Mouse (Mus musculus): ENCODE measurements around the gene Gzmk. TPM values are rescaled to one million over a fixed set of nuclear protein-coding genes. Genes with fewer than 3 reads are reported as not detected.

The Gzmk gene
- total and polyA plus RNA-seq, 3 experiments = not detected

DNA sequence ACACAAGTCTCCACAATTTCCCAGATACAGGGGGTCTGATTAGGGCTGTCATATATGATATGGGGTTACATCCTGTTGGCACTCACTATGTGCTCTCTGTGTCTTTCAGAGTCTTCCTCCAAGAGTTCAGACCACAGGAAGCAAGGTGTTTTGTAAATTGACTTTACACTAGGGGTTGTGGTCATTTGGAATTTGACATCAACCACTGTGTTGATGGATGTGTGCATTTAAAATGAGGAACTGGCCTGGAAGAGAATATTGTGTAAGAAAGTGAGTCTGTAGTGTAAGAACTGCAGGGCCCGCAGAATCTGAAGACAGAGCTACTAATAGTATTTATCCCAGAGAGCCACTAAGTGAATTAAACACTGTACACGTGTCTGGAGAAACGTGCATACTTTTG, 41.5 kb upstream of the Gzmk start:
- no peak overlapping the region for H3K9ac ChIP-seq (ENCODE audit: insufficient read depth, low read depth)
- no peaks in the 10 kb centered on the region for H3K27me3 ChIP-seq (replicated peaks)
- H3K4me1 ChIP-seq (ENCODE audit: control insufficient read depth in 1 of 2, insufficient read depth in 2 of 2) = peaks cover 0 to 10% of the 10 kb centered on the region in 2 experiments; a peak in 2 of 4 replicates
- TF ChIP-seq ELF1 (IDR thresholded peaks at IDR 0.05; ENCODE audit: low read depth, low read length) (no peak), MYC (IDR thresholded peaks at IDR 0.05; ENCODE audit: low read depth, low read length) (no peak), MAFK (IDR thresholded peaks at IDR 0.05; ENCODE audit: insufficient replicate concordance, low read length) (no peak), CTCF (conservative IDR thresholded peaks at IDR 0.05 in 1 of 2, IDR thresholded peaks at IDR 0.05 in 1 of 2; ENCODE audit: low read depth in 2 of 2, low read length in 2 of 2) (no peak)
- H3K36me3 ChIP-seq (replicated peaks in 1 of 2; ENCODE audit: control insufficient read depth in 1 of 2, insufficient read depth in 1 of 2, low read length in 1 of 2) = no peaks in the 10 kb centered on the region
- no peak overlapping the region for H3K4me3 ChIP-seq (replicated peaks in 1 of 3; ENCODE audit: low read depth in 2 of 3, low read length in 2 of 3, poor library complexity in 1 of 3)
- no peak overlapping the region for H3K4me2 ChIP-seq (ENCODE audit: insufficient read depth, low read depth, poor library complexity, severe bottlenecking)
- no peaks in the 10 kb centered on the region for H3K9me3 ChIP-seq (replicated peaks; ENCODE audit: low read length)
- H3K27ac ChIP-seq (ENCODE audit: insufficient read depth, low read depth) = no peak overlapping the region
- no peak for DNase-seq (ENCODE audit: extremely low read depth)
- dilution Hi-C loops (cut with MboI; ENCODE audit: extremely low pct_ligation_motif_present, extremely low pct_unique_long_range_greater_than_20kb, low sequenced_read_pairs) = no loop called here
- in situ Hi-C loops (cut with MboI; ENCODE audit: low pct_ligation_motif_present, low pct_unique_long_range_greater_than_20kb, low sequenced_read_pairs) = loop anchor here (10.0 kb wide), 1 partner anchor 222 kb away; the partner anchor contains the start of gene Gpx8
- H3K79me2 ChIP-seq (replicated peaks; ENCODE audit: control insufficient read depth, extremely low read depth, insufficient read depth, poor library complexity, severe bottlenecking) = no peaks in the 10 kb centered on the region

DNA sequence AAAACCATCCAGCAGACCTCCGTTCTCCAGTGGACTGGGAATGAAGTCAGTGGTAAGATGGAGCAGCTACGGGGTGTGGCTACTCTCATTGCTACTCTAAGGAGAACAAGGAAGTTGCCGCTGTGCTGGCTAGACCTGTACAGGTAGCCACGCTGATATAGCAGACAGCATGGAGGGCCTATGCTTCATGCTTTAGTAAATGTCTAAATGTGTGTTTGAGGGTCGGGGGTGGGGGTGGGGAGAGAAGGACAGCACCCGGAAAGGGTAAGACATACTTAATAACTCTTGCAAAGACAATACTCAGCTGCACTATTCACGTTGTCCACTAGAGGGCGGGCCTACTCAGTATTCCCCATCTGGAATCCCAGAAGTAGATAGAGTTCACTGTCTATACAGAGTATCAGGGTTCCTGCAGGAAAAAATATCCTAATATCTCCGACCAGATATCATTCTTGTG, 40.8 kb upstream of the Gzmk start:
- H3K4me3 ChIP-seq (replicated peaks in 1 of 3; ENCODE audit: low read depth in 2 of 3, low read length in 2 of 3, poor library complexity in 1 of 3) = peak overlapping the region in 1 of 3 experiments; percentile 3
- in situ Hi-C loops (cut with MboI; ENCODE audit: low pct_ligation_motif_present, low pct_unique_long_range_greater_than_20kb, low sequenced_read_pairs) (loop anchor here (10.0 kb wide), 1 partner anchor 222 kb away; the partner anchor contains the start of gene Gpx8), dilution Hi-C loops (cut with MboI; ENCODE audit: extremely low pct_ligation_motif_present, extremely low pct_unique_long_range_greater_than_20kb, low sequenced_read_pairs) (no loop called here)
- H3K36me3 ChIP-seq (replicated peaks in 1 of 2; ENCODE audit: control insufficient read depth in 1 of 2, insufficient read depth in 1 of 2, low read length in 1 of 2) = no peaks in the 10 kb centered on the region
- H3K27ac ChIP-seq (ENCODE audit: insufficient read depth, low read depth) = no peak overlapping the region
- DNase-seq (ENCODE audit: extremely low read depth) = peak; percentile 57
- no peaks in the 10 kb centered on the region for H3K9me3 ChIP-seq (replicated peaks; ENCODE audit: low read length)
- no peaks in the 10 kb centered on the region for H3K79me2 ChIP-seq (replicated peaks; ENCODE audit: control insufficient read depth, extremely low read depth, insufficient read depth, poor library complexity, severe bottlenecking)
- H3K27me3 ChIP-seq (replicated peaks) = no peaks in the 10 kb centered on the region
- peaks cover 0 to 10% of the 10 kb centered on the region in 2 experiments; a peak in 2 of 4 replicates for H3K4me1 ChIP-seq (ENCODE audit: control insufficient read depth in 1 of 2, insufficient read depth in 2 of 2)
- peak; percentile 79 to 87 for TF ChIP-seq CTCF (conservative IDR thresholded peaks at IDR 0.05 in 1 of 2, IDR thresholded peaks at IDR 0.05 in 1 of 2; ENCODE audit: low read depth in 2 of 2, low read length in 2 of 2)
- TF ChIP-seq POLR2AphosphoS2 (IDR thresholded peaks at IDR 0.05; ENCODE audit: low read depth, low read length) = no peak
- TF ChIP-seq MAX (IDR thresholded peaks at IDR 0.05; ENCODE audit: low read length) = peak; percentile 31; the same call in 1 of the 2 replicates
- no peak for TF ChIP-seq PAX5 (IDR thresholded peaks at IDR 0.05; ENCODE audit: low read length)
- 0 out of 2 replicates have a peak, but pooled peaks have one; percentile 31 for TF ChIP-seq IRF4 (IDR thresholded peaks at IDR 0.05; ENCODE audit: low read depth, low read length)
- TF ChIP-seq SMC3 (IDR thresholded peaks at IDR 0.05; ENCODE audit: low read depth, low read length) = peak; percentile 49
- TF ChIP-seq CHD2 (IDR thresholded peaks at IDR 0.05; ENCODE audit: low read length) = peak; percentile 20; the same call in 1 of the 2 replicates
- peak; percentile 48 for TF ChIP-seq RAD21 (IDR thresholded peaks at IDR 0.05; ENCODE audit: low read depth, low read length)
- TF ChIP-seq ELF1 (IDR thresholded peaks at IDR 0.05; ENCODE audit: low read depth, low read length) = peak; percentile 62
- H3K4me2 ChIP-seq (ENCODE audit: insufficient read depth, low read depth, poor library complexity, severe bottlenecking) = peak overlapping the region; percentile 19; the same call in 1 of the 2 replicates
- no peak overlapping the region for H3K9ac ChIP-seq (ENCODE audit: insufficient read depth, low read depth)

DNA sequence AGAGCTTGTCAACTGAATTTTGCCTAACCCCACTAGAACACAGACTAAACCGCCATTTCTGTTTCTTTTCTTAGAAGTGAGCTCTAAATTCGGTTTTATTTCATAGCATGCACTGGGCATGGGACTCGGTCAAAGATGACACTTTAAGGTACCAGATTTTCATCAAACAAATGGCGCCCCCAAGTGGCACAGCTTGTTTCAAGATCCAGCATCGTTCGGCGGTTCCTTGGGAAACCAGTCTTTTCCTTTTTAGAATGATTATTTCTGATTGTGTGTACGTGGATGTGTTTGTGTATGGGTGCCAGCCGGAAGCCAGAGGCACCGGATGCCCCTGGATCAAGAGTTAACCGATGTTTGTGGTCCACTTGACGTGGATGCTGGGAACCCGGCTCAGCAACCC, 39.5 kb upstream of the Gzmk start:
- Histone ChIP-seq H3K36me3 (replicated peaks in 1 of 2; ENCODE audit: control insufficient read depth in 1 of 2, insufficient read depth in 1 of 2, low read length in 1 of 2) (no peaks in the 10 kb centered on the region), H3K4me2 (ENCODE audit: insufficient read depth, low read depth, poor library complexity, severe bottlenecking) (peak overlapping the region; percentile 41; the same call in 1 of the 2 replicates), H3K4me3 (replicated peaks in 1 of 3; ENCODE audit: low read depth in 2 of 3, low read length in 2 of 3, poor library complexity in 1 of 3) (no peak overlapping the region), H3K27me3 (replicated peaks) (no peaks in the 10 kb centered on the region), H3K9me3 (replicated peaks; ENCODE audit: low read length) (no peaks in the 10 kb centered on the region), H3K9ac (ENCODE audit: insufficient read depth, low read depth) (no peak overlapping the region), H3K79me2 (replicated peaks; ENCODE audit: control insufficient read depth, extremely low read depth, insufficient read depth, poor library complexity, severe bottlenecking) (no peaks in the 10 kb centered on the region), H3K4me1 (ENCODE audit: control insufficient read depth in 1 of 2, insufficient read depth in 2 of 2) (peaks cover 0 to 3% of the 10 kb centered on the region in 2 experiments; a peak in 2 of 4 replicates), H3K27ac (ENCODE audit: insufficient read depth, low read depth) (no peak overlapping the region)
- in situ Hi-C loops (cut with MboI; ENCODE audit: low pct_ligation_motif_present, low pct_unique_long_range_greater_than_20kb, low sequenced_read_pairs) = loop anchor here (10.0 kb wide), 1 partner anchor 220 kb away; the partner anchor contains the start of gene Gpx8
- TF ChIP-seq SMC3 (IDR thresholded peaks at IDR 0.05; ENCODE audit: low read depth, low read length) (peak; percentile 68), IRF4 (IDR thresholded peaks at IDR 0.05; ENCODE audit: low read depth, low read length) (no peak), ZC3H11A (IDR thresholded peaks at IDR 0.05; ENCODE audit: low read depth, low read length) (0 out of 2 replicates have a peak, but pooled peaks have one; percentile 15), MAZ (IDR thresholded peaks at IDR 0.05; ENCODE audit: low read depth, low read length) (no peak), TBP (conservative IDR thresholded peaks at IDR 0.05; ENCODE audit: low read depth, low read length) (no peak), MXI1 (IDR thresholded peaks at IDR 0.05; ENCODE audit: low read depth, low read length) (no peak), RAD21 (IDR thresholded peaks at IDR 0.05; ENCODE audit: low read depth, low read length) (peak; percentile 76), CTCF (conservative IDR thresholded peaks at IDR 0.05 in 1 of 2, IDR thresholded peaks at IDR 0.05 in 1 of 2; ENCODE audit: low read depth in 2 of 2, low read length in 2 of 2) (peak in 1 of 2 experiments; percentile 77; a peak in 2 of 4 replicates)
- dilution Hi-C loops (cut with MboI; ENCODE audit: extremely low pct_ligation_motif_present, extremely low pct_unique_long_range_greater_than_20kb, low sequenced_read_pairs) = no loop called here
- DNase-seq (ENCODE audit: extremely low read depth) = peak; percentile 43

Data from CH12.LX (cell line).